Mouse (Mus musculus): ENCODE results near the gene Rin1.
"Not testable (repeated sequence)": the region's sequence is repeated elsewhere in the genome, so short reads cannot be mapped to it uniquely, and the experiment has no call there.

The Rin1 gene

GRCm38 (mm10) chr19:5050047-5050905 lies at the start of gene Rin1:
TSS of gene Rin1 (plus strand) at chr19:5050481.
- DNase-seq (ENCODE audit: low spot score): peak; percentile 83

- peak; percentile 64 for DNase-seq (ENCODE audit: low spot score)
These were observed 48.4 kb upstream of the Rin1 start for GRCm38 (mm10) chr19:5001666-5002406.

- DNase-seq (ENCODE audit: low spot score): not testable (repeated sequence)
These were observed 46.6 kb upstream of the Rin1 start for GRCm38 (mm10) chr19:5003644-5004043.

GRCm38 (mm10) chr19:5004925-5005324 lies 45.4 kb upstream of the Rin1 start:
- peak; percentile 66 for DNase-seq (ENCODE audit: low spot score)

GRCm38 (mm10) chr19:5013138-5013537 lies 37.1 kb upstream of the Rin1 start:
- DNase-seq (ENCODE audit: low spot score): no peak

- peak; percentile 15 for DNase-seq (ENCODE audit: low spot score)
These were observed 35.3 kb upstream of the Rin1 start for GRCm38 (mm10) chr19:5014961-5015398.

GRCm38 (mm10) chr19:5016221-5016742 lies 34.0 kb upstream of the Rin1 start:
- peak; percentile 50 for DNase-seq (ENCODE audit: low spot score)

GRCm38 (mm10) chr19:5016782-5017181 lies 33.5 kb upstream of the Rin1 start:
- peak; percentile 66 for DNase-seq (ENCODE audit: low spot score)

- DNase-seq (ENCODE audit: low spot score): no peak
These were observed 32.7 kb upstream of the Rin1 start for GRCm38 (mm10) chr19:5017611-5018010.

GRCm38 (mm10) chr19:5018191-5018590 lies 32.1 kb upstream of the Rin1 start:
- DNase-seq (ENCODE audit: low spot score): no peak

- DNase-seq (ENCODE audit: low spot score): no peak
These were observed 28.9 kb upstream of the Rin1 start for GRCm38 (mm10) chr19:5021416-5021815.

- DNase-seq (ENCODE audit: low spot score): peak; percentile 96
These were observed 26.4 kb upstream of the Rin1 start, which contains the start of gene Slc29a2 for GRCm38 (mm10) chr19:5023621-5024479. TSS of gene Slc29a2 (plus strand) at chr19:5023860.

GRCm38 (mm10) chr19:5026111-5026510 lies 24.2 kb upstream of the Rin1 start:
- DNase-seq (ENCODE audit: low spot score): no peak

- no peak for DNase-seq (ENCODE audit: low spot score)
These were observed 17.6 kb upstream of the Rin1 start for GRCm38 (mm10) chr19:5032686-5033085.

- no peak for DNase-seq (ENCODE audit: low spot score)
These were observed 13.7 kb upstream of the Rin1 start for GRCm38 (mm10) chr19:5036577-5036976.

- peak; percentile 88 for DNase-seq (ENCODE audit: low spot score)
These were observed 12.4 kb upstream of the Rin1 start for GRCm38 (mm10) chr19:5037678-5038571.

- DNase-seq (ENCODE audit: low spot score): peak; percentile 92
These were observed 11.5 kb upstream of the Rin1 start, which contains the start of the genes B4gat1 and AC124502.3 for GRCm38 (mm10) chr19:5038709-5039156. TSS of gene B4gat1 (plus strand) at chr19:5038826. TSS of gene AC124502.3 (plus strand) at chr19:5038891.

- DNase-seq (ENCODE audit: low spot score): no peak
These were observed 10.8 kb upstream of the Rin1 start for GRCm38 (mm10) chr19:5039301-5040114.

GRCm38 (mm10) chr19:5040862-5041523 lies 9.3 kb upstream of the Rin1 start, which contains the start of gene Brms1:
TSS of gene Brms1 (plus strand) at chr19:5041354.
- DNase-seq (ENCODE audit: low spot score): peak; percentile 94
